Mouse (Mus musculus) hindbrain, postnatal 0 days (tissue): Measurements from ENCODE around the gene Loxl4. TPM values are rescaled to one million over a fixed set of nuclear protein-coding genes. Genes with fewer than 3 reads are reported as not detected.

ENCODE experiments used
- ATAC-seq: fragments of 200-750 bp; cut with Nextera tagmentation; 2 replicates; pipeline ENCODE4 v1.8.0; 2017; ENCODE audit warnings: mild to moderate bottlenecking, moderate TSS enrichment, moderate library complexity
- DNase-seq: peaks from one replicate; pipeline ENCODE4 v3.0.0-alpha.2; 2015; ENCODE audit warnings: low spot score
- H3K27ac ChIP-seq: fragments of 300-500 bp; sonication (generic); 2 replicates; pipeline ENCODE4 v1.5.1; 2014; ENCODE audit warnings: mild to moderate bottlenecking
- H3K27me3 ChIP-seq: fragments of 300-500 bp; sonication (generic); 2 replicates; pipeline ENCODE4 v1.6.1; 2014; ENCODE audit warnings: low read length, mixed read lengths; ENCODE audit not compliant: insufficient read depth
- H3K36me3 ChIP-seq: fragments of 300-500 bp; sonication (generic); 2 replicates; pipeline ENCODE4 v1.6.1; 2014; ENCODE audit warnings: low read length, mixed read lengths; ENCODE audit not compliant: insufficient read depth
- H3K4me1 ChIP-seq: fragments of 300-500 bp; sonication (generic); 2 replicates; pipeline ENCODE4 v1.6.1; 2014; ENCODE audit warnings: antibody characterized with exemption, low read length, mixed read lengths; ENCODE audit not compliant: insufficient read depth
- H3K4me2 ChIP-seq: fragments of 300-500 bp; sonication (generic); 2 replicates; pipeline ENCODE4 v1.6.1; 2014; ENCODE audit warnings: low read depth, mild to moderate bottlenecking, low read length, moderate library complexity, mixed read lengths
- H3K4me3 ChIP-seq: fragments of 300-500 bp; sonication (generic); 2 replicates; pipeline ENCODE4 v1.5.1; 2014; ENCODE audit warnings: low read length
- H3K9ac ChIP-seq: fragments of 300-500 bp; sonication (generic); replicated peaks from 2 replicates; pipeline ENCODE4 v1.6.1; 2014; ENCODE audit warnings: mild to moderate bottlenecking, low read length, moderate library complexity, mixed read lengths
- H3K9me3 ChIP-seq: fragments of 300-500 bp; sonication (generic); 2 replicates; pipeline ENCODE4 v1.6.1; 2016; ENCODE audit warnings: low read length, mixed read lengths
- CTCF ChIP-seq: IDR thresholded peaks from 2 replicates; pipeline ENCODE4 v1.5.1; 2016; ENCODE audit warnings: antibody characterized with exemption, control low read depth, low read depth
- WGBS: fragments of 180-500 bp; shearing (Covaris S2); extraction: QIAGEN DNeasy Blood & Tissue Kit; methylation state at CpG from one replicate; pipeline ENCODE4 v1.1.7; 2014; 5-methylcytosine and 5-hydroxymethylcytosine counted together
- polyA plus RNA-seq: library from polyadenylated mRNA; unstranded; fragments of >200 nt; fragmentation: Nextera tagmentation; extraction: Ambion mirVana; gene quantifications from 2 replicates; pipeline ENCODE4 v1.2.1, GENCODE M21; 2015
- total RNA-seq: library from RNA; depleted of rRNA; stranded (reverse); fragments of >200 nt; gene quantifications from 2 replicates; pipeline ENCODE4 v1.2.3, GENCODE M21; 2014; rRNA removed

Gene Loxl4
- total and polyA plus RNA-seq, 2 experiments from 2014 or later = 0.78 TPM; not detected in 1

GRCm38 (mm10) chr19:42561991-42562390, 50.6 kb downstream of the Loxl4 start:
- no peaks in the 10 kb centered on the region; the same call in 1 of the 2 replicates for H3K36me3 ChIP-seq
- H3K4me3 ChIP-seq = no peak overlapping the region
- DNase-seq (no peak), ATAC-seq (no peak)
- H3K4me2 ChIP-seq = no peak overlapping the region
- no peaks in the 10 kb centered on the region for H3K27me3 ChIP-seq
- TF ChIP-seq CTCF = no peak
- no peak overlapping the region for H3K27ac ChIP-seq
- H3K9ac ChIP-seq = no peak overlapping the region
- 74% methylated on average over 1 of the region's 1 CpGs for WGBS
- H3K9me3 ChIP-seq = no peaks in the 10 kb centered on the region
- H3K4me1 ChIP-seq = no peaks in the 10 kb centered on the region

GRCm38 (mm10) chr19:42558701-42559100, 53.9 kb downstream of the Loxl4 start:
- 81% methylated on average over 3 of the region's 3 CpGs for WGBS

More at GRCm38 (mm10) chr19:42558701-42559100, 53.9 kb downstream of the Loxl4 start:
- Histone ChIP-seq H3K27me3 (no peaks in the 10 kb centered on the region), H3K9ac (no peak overlapping the region), H3K4me1 (no peaks in the 10 kb centered on the region), H3K9me3 (no peaks in the 10 kb centered on the region), H3K27ac (no peak overlapping the region), H3K36me3 (no peaks in the 10 kb centered on the region; the same call in 1 of the 2 replicates), H3K4me3 (no peak overlapping the region), H3K4me2 (no peak overlapping the region)
- ATAC-seq (no peak), DNase-seq (no peak)
- TF ChIP-seq CTCF = no peak

Other genes with a start within 250 kb of the Loxl4 start
- 31.3 and 34.8 TPM in 2 replicates for gene Crtac1, start 181.0 kb downstream of the Loxl4 start, total RNA-seq
- 50.2 and 53.1 TPM in 2 replicates for gene Crtac1, start 181.0 kb downstream of the Loxl4 start, polyA plus RNA-seq
- 7.2 and 8.1 TPM in 2 replicates for gene R3hcc1l, start 94.1 kb downstream of the Loxl4 start, total RNA-seq
- 8.8 and 10.5 TPM in 2 replicates for gene R3hcc1l, start 94.1 kb downstream of the Loxl4 start, polyA plus RNA-seq
- 1.9 and 3.5 TPM in 2 replicates for gene Pyroxd2, start 140.0 kb upstream of the Loxl4 start, total RNA-seq
- 2.6 and 3.7 TPM in 2 replicates for gene Pyroxd2, start 140.0 kb upstream of the Loxl4 start, polyA plus RNA-seq
- 13.6 and 22.2 TPM in 2 replicates for gene Hps1, start 167.2 kb upstream of the Loxl4 start, total RNA-seq
- gene Hps1, start 167.2 kb upstream of the Loxl4 start, polyA plus RNA-seq = 10.0 and 11.9 TPM in 2 replicates